Mouse (Mus musculus) embryonic fibroblast, embryonic 13.5 days (primary cell): ENCODE measurements around the gene Prkcz.

ENCODE experiments used
- CTCF ChIP-seq: IDR thresholded peaks from 2 replicates; pipeline ENCODE4 v1.5.1; 2011; ENCODE audit warnings: mild to moderate bottlenecking, control low read depth, low read length, moderate library complexity, borderline replicate concordance; ENCODE audit not compliant: insufficient read depth
- POLR2A ChIP-seq: IDR thresholded peaks from 2 replicates; pipeline ENCODE4 v1.6.1; 2011; ENCODE audit warnings: low read depth, mild to moderate bottlenecking, control low read depth, low read length, moderate library complexity

GRCm38 (mm10) chr4:155354546-155354945 lies 6.6 kb downstream of the Prkcz start:
- TF ChIP-seq CTCF (no peak), POLR2A (no peak)
